Mouse (Mus musculus) kidney, adult 9 months (tissue): ENCODE measurements around the gene Klk1b26.
"Not testable (repeated sequence)": the region's sequence is repeated elsewhere in the genome, so short reads cannot be mapped to it uniquely, and the experiment has no call there.

Source experiments
- DNase-seq: peaks from one replicate; pipeline ENCODE4 v3.0.0; 2022

Klk1b26 gene

GRCm38 (mm10) chr7:44011868-44012267 is at the start of gene Klk1b26:
Gene Klk1b26, plus strand, starts transcription at chr7:44012168.
- not testable (repeated sequence) for DNase-seq

GRCm38 (mm10) chr7:43966451-43966850 is 45.5 kb upstream of the Klk1b26 start, which contains the start of gene Klk1b1:
Gene Klk1b1, plus strand, starts transcription at chr7:43966751.
- DNase-seq = no peak

GRCm38 (mm10) chr7:43967058-43967457 is 44.9 kb upstream of the Klk1b26 start:
- no peak for DNase-seq

GRCm38 (mm10) chr7:43967612-43968011 is 44.4 kb upstream of the Klk1b26 start:
- DNase-seq = no peak

GRCm38 (mm10) chr7:43975761-43976160 is 36.2 kb upstream of the Klk1b26 start, which contains the start of gene Klk1b9:
Gene Klk1b9, plus strand, starts transcription at chr7:43976061.
- DNase-seq = not testable (repeated sequence)

- DNase-seq = no peak
These were observed 26.3 kb upstream of the Klk1b26 start for GRCm38 (mm10) chr7:43985657-43986056.

- DNase-seq = not testable (repeated sequence)
These were observed 17.1 kb upstream of the Klk1b26 start for GRCm38 (mm10) chr7:43994821-43995220.

GRCm38 (mm10) chr7:43995577-43995976 is 16.4 kb upstream of the Klk1b26 start, which contains the start of gene Klk1b11:
Gene Klk1b11, plus strand, starts transcription at chr7:43995877.
- not testable (repeated sequence) for DNase-seq

- no peak for DNase-seq
These were observed 7.1 kb upstream of the Klk1b26 start for GRCm38 (mm10) chr7:44004847-44005246.

- not testable (repeated sequence) for DNase-seq
These were observed 2.7 kb downstream of the Klk1b26 start for GRCm38 (mm10) chr7:44014666-44015065.

- DNase-seq = no peak
These were observed 3.1 kb downstream of the Klk1b26 start for GRCm38 (mm10) chr7:44015071-44015470.

- not testable (repeated sequence) for DNase-seq
These were observed 40.0 kb downstream of the Klk1b26 start, which contains the start of gene Klk1b27 for GRCm38 (mm10) chr7:44051990-44052389. Gene Klk1b27, plus strand, starts transcription at chr7:44052290.
